Mouse (Mus musculus): ENCODE data around the gene Sstr2. TPM values are rescaled to one million over a fixed set of nuclear protein-coding genes. Genes with fewer than 3 reads are reported as not detected.
A peak's percentile ranks its signal among the peaks of the same experiment; 100 is the strongest.

Sstr2 gene
- polyA plus RNA-seq, 1 experiment, result 0.57 TPM

GRCm38 (mm10) chr11:113617132-113617911, 1.8 kb upstream of the Sstr2 start:
- TF ChIP-seq EP300 (IDR thresholded peaks at IDR 0.05; ENCODE audit: insufficient read depth, low read depth, low read length), result 0 out of 2 replicates have a peak, but pooled peaks have one; percentile 21
- no peak for TF ChIP-seq CTCF (IDR thresholded peaks at IDR 0.05; ENCODE audit: low read depth, low read length)
- Histone ChIP-seq H3K27ac (ENCODE audit: insufficient read depth, low read length) (no peak overlapping the region), H3K9ac (ENCODE audit: low read depth, poor library complexity, severe bottlenecking) (no peak overlapping the region), H3K9me3 (replicated peaks; ENCODE audit: control insufficient read depth, insufficient read depth, low read length, poor library complexity, severe bottlenecking) (no peaks in the 10 kb centered on the region), H3K36me3 (ENCODE audit: control insufficient read depth, insufficient read depth, low read length, poor library complexity, severe bottlenecking) (no peaks in the 10 kb centered on the region), H3K4me1 (ENCODE audit: control insufficient read depth, insufficient read depth, low read length) (no peaks in the 10 kb centered on the region), H3K27me3 (ENCODE audit: control insufficient read depth, insufficient read depth, low read length, poor library complexity, severe bottlenecking) (no peaks in the 10 kb centered on the region), H3K4me3 (ENCODE audit: low read depth, low read length) (no peak overlapping the region)

- TF ChIP-seq EP300 (IDR thresholded peaks at IDR 0.05; ENCODE audit: insufficient read depth, low read depth, low read length), result no peak
- no peak for TF ChIP-seq POLR2A (IDR thresholded peaks at IDR 0.05; ENCODE audit: insufficient read depth, low read length)
- no peak for TF ChIP-seq CTCF (IDR thresholded peaks at IDR 0.05; ENCODE audit: low read depth, low read length)
- Histone ChIP-seq H3K27me3 (ENCODE audit: control insufficient read depth, insufficient read depth, low read length, poor library complexity, severe bottlenecking) (no peaks in the 10 kb centered on the region), H3K27ac (ENCODE audit: insufficient read depth, low read length) (no peak overlapping the region), H3K9ac (ENCODE audit: low read depth, poor library complexity, severe bottlenecking) (no peak overlapping the region; the same call in 1 of the 2 replicates), H3K4me1 (ENCODE audit: control insufficient read depth, insufficient read depth, low read length) (no peaks in the 10 kb centered on the region), H3K36me3 (ENCODE audit: control insufficient read depth, insufficient read depth, low read length, poor library complexity, severe bottlenecking) (no peaks in the 10 kb centered on the region), H3K9me3 (replicated peaks; ENCODE audit: control insufficient read depth, insufficient read depth, low read length, poor library complexity, severe bottlenecking) (no peaks in the 10 kb centered on the region), H3K4me3 (ENCODE audit: low read depth, low read length) (peak overlapping the region; percentile 75)
Observed at GRCm38 (mm10) chr11:113618303-113618671, 855 bp upstream of the Sstr2 start.

GRCm38 (mm10) chr11:113619420-113620080, 408 bp downstream of the Sstr2 start:
- H3K27me3 ChIP-seq (ENCODE audit: control insufficient read depth, insufficient read depth, low read length, poor library complexity, severe bottlenecking), result no peaks in the 10 kb centered on the region
- no peaks in the 10 kb centered on the region for H3K9me3 ChIP-seq (replicated peaks; ENCODE audit: control insufficient read depth, insufficient read depth, low read length, poor library complexity, severe bottlenecking)
- peak overlapping the region; percentile 49 for H3K9ac ChIP-seq (ENCODE audit: low read depth, poor library complexity, severe bottlenecking)
- H3K4me3 ChIP-seq (ENCODE audit: low read depth, low read length), result peak overlapping the region; percentile 75
- H3K27ac ChIP-seq (ENCODE audit: insufficient read depth, low read length), result no peak overlapping the region
- H3K36me3 ChIP-seq (ENCODE audit: control insufficient read depth, insufficient read depth, low read length, poor library complexity, severe bottlenecking), result no peaks in the 10 kb centered on the region
- TF ChIP-seq EP300 (IDR thresholded peaks at IDR 0.05; ENCODE audit: insufficient read depth, low read depth, low read length) (no peak), POLR2A (IDR thresholded peaks at IDR 0.05; ENCODE audit: insufficient read depth, low read length) (no peak), CTCF (IDR thresholded peaks at IDR 0.05; ENCODE audit: low read depth, low read length) (no peak)
- H3K4me1 ChIP-seq (ENCODE audit: control insufficient read depth, insufficient read depth, low read length), result no peaks in the 10 kb centered on the region

DNA sequence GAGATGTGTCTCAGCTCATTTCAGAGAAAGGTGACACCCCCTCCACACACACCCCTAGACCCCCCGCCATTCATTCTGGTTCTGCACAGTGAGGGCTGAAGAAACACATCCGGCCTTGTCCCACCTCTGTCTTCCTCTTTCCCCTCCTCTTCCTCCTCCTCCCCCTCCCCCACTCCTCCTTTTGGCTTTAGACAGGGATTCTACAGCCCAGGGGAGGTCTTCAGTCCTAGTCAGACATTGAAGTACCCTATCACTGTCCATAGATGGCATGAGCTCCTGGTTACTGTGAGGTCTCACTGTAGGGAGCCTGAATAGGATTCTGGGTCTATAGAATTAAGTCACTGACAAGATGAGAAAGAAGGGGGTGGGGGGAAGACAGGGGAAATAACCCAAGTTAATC, 1.9 kb downstream of the Sstr2 start:
- Histone ChIP-seq H3K9ac (ENCODE audit: low read depth, poor library complexity, severe bottlenecking) (no peak overlapping the region), H3K36me3 (ENCODE audit: control insufficient read depth, insufficient read depth, low read length, poor library complexity, severe bottlenecking) (no peaks in the 10 kb centered on the region), H3K9me3 (replicated peaks; ENCODE audit: control insufficient read depth, insufficient read depth, low read length, poor library complexity, severe bottlenecking) (no peaks in the 10 kb centered on the region), H3K4me3 (ENCODE audit: low read depth, low read length) (no peak overlapping the region), H3K4me1 (ENCODE audit: control insufficient read depth, insufficient read depth, low read length) (no peaks in the 10 kb centered on the region), H3K27ac (ENCODE audit: insufficient read depth, low read length) (no peak overlapping the region), H3K27me3 (ENCODE audit: control insufficient read depth, insufficient read depth, low read length, poor library complexity, severe bottlenecking) (no peaks in the 10 kb centered on the region)
- TF ChIP-seq CTCF (IDR thresholded peaks at IDR 0.05; ENCODE audit: low read depth, low read length), result no peak
- no peak for TF ChIP-seq EP300 (IDR thresholded peaks at IDR 0.05; ENCODE audit: insufficient read depth, low read depth, low read length)
- TF ChIP-seq POLR2A (IDR thresholded peaks at IDR 0.05; ENCODE audit: insufficient read depth, low read length), result no peak

DNA sequence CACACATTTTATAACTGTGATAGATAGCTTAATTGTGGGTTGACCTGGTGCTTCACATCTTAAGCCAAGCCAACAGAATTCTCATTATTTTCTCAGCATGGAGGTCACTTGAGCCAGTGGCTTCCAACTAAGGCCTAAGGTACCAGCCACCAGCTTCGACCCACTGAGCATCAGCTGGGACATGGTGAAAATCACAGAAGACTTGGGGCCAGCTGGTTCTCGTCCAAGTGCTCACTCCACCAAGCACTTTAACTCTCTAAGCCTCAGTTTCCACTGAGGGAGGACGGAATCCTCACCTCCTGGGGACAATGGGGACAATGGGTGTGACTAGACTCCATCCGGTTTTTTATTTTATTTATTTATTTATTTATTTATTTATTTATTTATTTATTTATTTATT, 2.9 kb downstream of the Sstr2 start:
- no peaks in the 10 kb centered on the region for H3K9me3 ChIP-seq (replicated peaks; ENCODE audit: control insufficient read depth, insufficient read depth, low read length, poor library complexity, severe bottlenecking)
- no peaks in the 10 kb centered on the region for H3K36me3 ChIP-seq (ENCODE audit: control insufficient read depth, insufficient read depth, low read length, poor library complexity, severe bottlenecking)
- no peak overlapping the region for H3K9ac ChIP-seq (ENCODE audit: low read depth, poor library complexity, severe bottlenecking)
- no peak for TF ChIP-seq CTCF (IDR thresholded peaks at IDR 0.05; ENCODE audit: low read depth, low read length)
- TF ChIP-seq POLR2A (IDR thresholded peaks at IDR 0.05; ENCODE audit: insufficient read depth, low read length), result no peak
- TF ChIP-seq EP300 (IDR thresholded peaks at IDR 0.05; ENCODE audit: insufficient read depth, low read depth, low read length), result no peak
- no peaks in the 10 kb centered on the region for H3K4me1 ChIP-seq (ENCODE audit: control insufficient read depth, insufficient read depth, low read length)
- H3K27ac ChIP-seq (ENCODE audit: insufficient read depth, low read length), result no peak overlapping the region
- no peak overlapping the region for H3K4me3 ChIP-seq (ENCODE audit: low read depth, low read length)
- H3K27me3 ChIP-seq (ENCODE audit: control insufficient read depth, insufficient read depth, low read length, poor library complexity, severe bottlenecking), result no peaks in the 10 kb centered on the region

DNA sequence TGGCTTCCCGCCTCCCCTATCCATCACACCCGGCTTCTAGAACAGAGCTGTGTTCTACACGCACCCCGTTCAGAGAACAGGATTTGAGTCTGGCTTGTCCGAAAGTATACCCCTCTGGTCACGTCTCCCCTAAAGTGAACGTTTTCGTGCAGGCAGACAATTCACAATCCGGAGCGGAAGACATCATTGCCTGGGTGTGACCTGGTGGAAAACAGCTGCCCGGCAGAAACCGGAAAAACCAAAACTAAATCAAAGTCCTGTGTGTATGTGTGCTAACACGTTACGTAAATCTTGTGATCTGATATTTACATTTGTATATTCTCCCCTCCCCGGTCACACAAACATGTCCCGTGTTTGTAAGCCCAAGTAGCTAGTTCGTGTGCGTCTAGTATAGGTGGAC, 6.3 kb downstream of the Sstr2 start:
- Histone ChIP-seq H3K4me1 (ENCODE audit: control insufficient read depth, insufficient read depth, low read length) (no peaks in the 10 kb centered on the region), H3K9me3 (replicated peaks; ENCODE audit: control insufficient read depth, insufficient read depth, low read length, poor library complexity, severe bottlenecking) (no peaks in the 10 kb centered on the region), H3K4me3 (ENCODE audit: low read depth, low read length) (no peak overlapping the region), H3K27ac (ENCODE audit: insufficient read depth, low read length) (no peak overlapping the region), H3K27me3 (ENCODE audit: control insufficient read depth, insufficient read depth, low read length, poor library complexity, severe bottlenecking) (no peaks in the 10 kb centered on the region), H3K36me3 (ENCODE audit: control insufficient read depth, insufficient read depth, low read length, poor library complexity, severe bottlenecking) (no peaks in the 10 kb centered on the region), H3K9ac (ENCODE audit: low read depth, poor library complexity, severe bottlenecking) (no peak overlapping the region)
- no peak for TF ChIP-seq CTCF (IDR thresholded peaks at IDR 0.05; ENCODE audit: low read depth, low read length)
- no peak for TF ChIP-seq EP300 (IDR thresholded peaks at IDR 0.05; ENCODE audit: insufficient read depth, low read depth, low read length)
- TF ChIP-seq POLR2A (IDR thresholded peaks at IDR 0.05; ENCODE audit: insufficient read depth, low read length), result no peak
